Mouse (Mus musculus) midbrain, embryonic 15.5 days (tissue): Measurements from ENCODE around the gene Btbd9. TPM values are rescaled to one million over a fixed set of nuclear protein-coding genes. Genes with fewer than 3 reads are reported as not detected.

Experiments used
- ATAC-seq: fragments of 200-750 bp; cut with Nextera tagmentation; replicated peaks from 2 replicates; pipeline ENCODE4 v1.8.0; 2017; ENCODE audit warnings: moderate TSS enrichment
- H3K27ac ChIP-seq: fragments of 300-500 bp; sonication (generic); 2 replicates; pipeline ENCODE4 v1.5.1; 2015; ENCODE audit warnings: mild to moderate bottlenecking, inconsistent platforms
- H3K27me3 ChIP-seq: fragments of 300-500 bp; sonication (generic); replicated peaks from 2 replicates; pipeline ENCODE4 v1.6.1; 2015; ENCODE audit warnings: inconsistent platforms
- H3K36me3 ChIP-seq: fragments of 300-500 bp; sonication (generic); replicated peaks from 2 replicates; pipeline ENCODE4 v1.6.1; 2015; ENCODE audit warnings: inconsistent platforms
- H3K4me1 ChIP-seq: fragments of 300-500 bp; sonication (generic); 2 replicates; pipeline ENCODE4 v1.6.1; 2015; ENCODE audit warnings: inconsistent platforms
- H3K4me2 ChIP-seq: fragments of 300-500 bp; sonication (generic); 2 replicates; pipeline ENCODE4 v1.6.1; 2015; ENCODE audit warnings: inconsistent platforms, mild to moderate bottlenecking, moderate library complexity
- H3K4me3 ChIP-seq: fragments of 300-500 bp; sonication (generic); 2 replicates; pipeline ENCODE4 v1.5.1; 2015; ENCODE audit warnings: mild to moderate bottlenecking, inconsistent platforms
- H3K9ac ChIP-seq: fragments of 300-500 bp; sonication (generic); 2 replicates; pipeline ENCODE4 v1.6.1; 2015; ENCODE audit warnings: mild to moderate bottlenecking, inconsistent platforms
- H3K9me3 ChIP-seq: fragments of 300-500 bp; sonication (generic); 2 replicates; pipeline ENCODE4 v1.6.1; 2016; ENCODE audit warnings: inconsistent platforms
- WGBS: fragments of 180-500 bp; shearing (Covaris S2); methylation state at CpG from one replicate; pipeline ENCODE4 v1.1.7; 2015; ENCODE audit warnings: mixed read lengths; 5-methylcytosine and 5-hydroxymethylcytosine counted together
- polyA plus RNA-seq: library from polyadenylated mRNA; unstranded; fragments of >200 nt; fragmentation: Nextera tagmentation; extraction: Ambion mirVana; gene quantifications from 2 replicates; pipeline ENCODE4 v1.2.1, GENCODE M21; 2015

Gene Btbd9
- polyA plus RNA-seq, 1 experiment from 2014 or later = 163 TPM

DNA sequence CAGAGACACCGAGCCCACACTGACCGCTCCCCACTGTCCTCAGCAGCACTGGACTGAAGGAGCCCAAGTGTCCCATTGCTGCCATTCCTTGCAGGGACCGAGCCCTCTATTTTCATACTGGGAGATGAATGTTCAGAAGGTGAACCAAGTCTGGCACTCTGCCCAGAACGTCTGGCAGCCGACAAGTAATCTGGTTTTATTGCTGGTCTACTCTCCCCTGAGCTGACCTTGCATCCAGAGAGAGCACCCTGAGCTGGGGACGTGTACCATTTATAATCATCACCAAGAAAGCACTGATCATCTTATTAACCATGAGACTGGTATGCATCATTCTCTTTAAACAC is 77.9 kb downstream of the Btbd9 start:
- Histone ChIP-seq H3K9ac (no peak overlapping the region), H3K4me2 (no peak overlapping the region), H3K9me3 (no peaks in the 10 kb centered on the region), H3K27ac (0 out of 2 replicates have a peak overlapping the region, but pooled peaks have one; percentile 17), H3K4me3 (no peak overlapping the region), H3K4me1 (peaks cover 17% of the 10 kb centered on the region), H3K27me3 (no peaks in the 10 kb centered on the region), H3K36me3 (no peaks in the 10 kb centered on the region)
- no peak; the same call in 1 of the 2 replicates for ATAC-seq
- WGBS = 37% methylated on average over 6 of the region's 6 CpGs

GRCm38 (mm10) chr17:30497525-30498375 is 78.5 kb downstream of the Btbd9 start:
- Histone ChIP-seq H3K4me3 (no peak overlapping the region), H3K27ac (peak overlapping the region; percentile 58), H3K9ac (no peak overlapping the region), H3K4me2 (no peak overlapping the region), H3K36me3 (no peaks in the 10 kb centered on the region), H3K9me3 (no peaks in the 10 kb centered on the region), H3K27me3 (no peaks in the 10 kb centered on the region), H3K4me1 (peaks cover 17% of the 10 kb centered on the region)
- peak; percentile 52; the same call in 1 of the 2 replicates for ATAC-seq
- 23% methylated on average over 11 of the region's 11 CpGs for WGBS

GRCm38 (mm10) chr17:30495567-30495966 is 80.7 kb downstream of the Btbd9 start:
- no peak overlapping the region for H3K4me2 ChIP-seq
- H3K4me3 ChIP-seq = no peak overlapping the region
- 82% methylated on average over 2 of the region's 2 CpGs for WGBS
- no peak for ATAC-seq
- H3K9ac ChIP-seq = no peak overlapping the region
- no peaks in the 10 kb centered on the region for H3K9me3 ChIP-seq
- no peaks in the 10 kb centered on the region for H3K27me3 ChIP-seq
- no peaks in the 10 kb centered on the region for H3K36me3 ChIP-seq
- H3K27ac ChIP-seq = no peak overlapping the region
- H3K4me1 ChIP-seq = peaks cover 19% of the 10 kb centered on the region

GRCm38 (mm10) chr17:30495154-30495553 is 81.1 kb downstream of the Btbd9 start:
- H3K27ac ChIP-seq = no peak overlapping the region
- H3K27me3 ChIP-seq = no peaks in the 10 kb centered on the region
- H3K4me2 ChIP-seq = no peak overlapping the region
- peaks cover 20% of the 10 kb centered on the region for H3K4me1 ChIP-seq
- no peak for ATAC-seq
- H3K9me3 ChIP-seq = no peaks in the 10 kb centered on the region
- H3K4me3 ChIP-seq = no peak overlapping the region
- H3K36me3 ChIP-seq = no peaks in the 10 kb centered on the region
- no peak overlapping the region for H3K9ac ChIP-seq
- WGBS = 74% methylated on average over 2 of the region's 2 CpGs

- Histone ChIP-seq H3K27me3 (no peaks in the 10 kb centered on the region), H3K9ac (no peak overlapping the region), H3K4me2 (no peak overlapping the region), H3K27ac (no peak overlapping the region), H3K36me3 (no peaks in the 10 kb centered on the region), H3K9me3 (no peaks in the 10 kb centered on the region), H3K4me1 (peaks cover 27% of the 10 kb centered on the region), H3K4me3 (no peak overlapping the region)
- WGBS = 91% methylated on average over 6 of the region's 6 CpGs
- no peak for ATAC-seq
Measured at GRCm38 (mm10) chr17:30493481-30493880, 82.8 kb downstream of the Btbd9 start.

DNA sequence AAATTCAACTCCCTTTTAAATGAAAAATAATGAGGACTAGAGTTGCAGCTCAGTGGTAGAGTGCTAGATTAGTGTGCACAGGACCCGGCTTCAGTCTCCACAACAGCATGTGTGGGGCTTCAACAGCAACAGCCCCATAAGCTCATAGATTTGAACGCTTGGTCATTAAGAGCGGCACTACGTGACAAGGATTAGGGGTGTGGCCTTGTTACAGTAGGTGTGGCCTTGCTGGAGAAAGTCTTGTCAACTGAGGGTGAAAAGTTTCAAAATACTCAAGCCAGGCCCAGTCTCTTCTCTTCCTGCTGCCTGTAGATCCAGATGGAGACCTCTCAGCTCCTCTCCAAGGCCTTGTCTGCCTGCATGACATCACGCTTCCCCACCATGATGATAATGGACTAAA is 84.1 kb downstream of the Btbd9 start:
- WGBS = 98% methylated on average over 5 of the region's 5 CpGs
- H3K9ac ChIP-seq = no peak overlapping the region
- no peaks in the 10 kb centered on the region for H3K27me3 ChIP-seq
- H3K4me2 ChIP-seq = no peak overlapping the region
- no peak overlapping the region for H3K27ac ChIP-seq
- H3K9me3 ChIP-seq = no peaks in the 10 kb centered on the region
- H3K36me3 ChIP-seq = no peaks in the 10 kb centered on the region
- ATAC-seq = no peak
- no peak overlapping the region for H3K4me3 ChIP-seq
- H3K4me1 ChIP-seq = peaks cover 15% of the 10 kb centered on the region

DNA sequence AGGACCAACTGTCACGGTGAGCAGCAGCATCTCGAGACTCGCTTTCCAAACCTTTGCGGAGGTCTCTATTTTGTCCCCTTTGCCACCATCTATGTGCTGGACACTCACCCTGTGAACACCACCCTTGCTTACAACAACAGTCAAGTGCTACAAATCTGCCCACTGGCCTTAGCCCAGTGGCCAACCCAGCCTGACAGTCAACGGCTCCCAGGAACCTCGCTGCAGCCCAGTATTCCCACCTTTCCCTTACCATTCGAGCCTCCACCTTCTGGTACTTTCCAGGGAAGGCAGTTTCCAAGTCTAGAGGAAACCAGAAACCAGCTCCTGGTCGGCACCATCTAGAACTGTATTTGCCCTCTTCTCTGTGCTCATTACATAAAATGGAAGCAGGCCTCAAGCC is 84.7 kb downstream of the Btbd9 start:
- WGBS = 95% methylated on average over 8 of the region's 8 CpGs
- no peak overlapping the region for H3K9ac ChIP-seq
- ATAC-seq = no peak
- no peaks in the 10 kb centered on the region for H3K27me3 ChIP-seq
- no peak overlapping the region for H3K4me2 ChIP-seq
- no peaks in the 10 kb centered on the region for H3K9me3 ChIP-seq
- H3K36me3 ChIP-seq = no peaks in the 10 kb centered on the region
- H3K27ac ChIP-seq = no peak overlapping the region
- H3K4me3 ChIP-seq = no peak overlapping the region
- peaks cover 15% of the 10 kb centered on the region for H3K4me1 ChIP-seq

DNA sequence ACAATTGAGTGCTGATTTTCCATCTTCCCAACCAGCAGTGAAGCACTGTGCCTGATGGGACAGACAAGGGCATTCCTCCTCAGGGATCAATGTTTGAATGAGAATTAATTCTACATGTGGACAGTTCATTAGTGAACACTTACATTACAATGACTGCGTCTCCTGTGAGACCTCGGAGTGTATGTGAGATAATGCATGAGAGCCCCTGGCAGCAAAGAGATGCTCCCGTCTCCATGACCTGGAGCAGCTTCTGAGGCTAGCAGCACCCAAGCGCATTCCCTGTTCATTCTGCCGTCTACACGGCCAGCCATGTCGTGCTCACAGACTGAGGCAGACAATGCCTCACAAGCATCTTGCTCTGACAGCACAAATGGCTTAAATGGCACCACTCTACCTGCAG is 85.7 kb downstream of the Btbd9 start:
- Histone ChIP-seq H3K9ac (no peak overlapping the region), H3K9me3 (no peaks in the 10 kb centered on the region), H3K27me3 (no peaks in the 10 kb centered on the region), H3K4me2 (no peak overlapping the region), H3K27ac (no peak overlapping the region), H3K4me1 (peaks cover 15% of the 10 kb centered on the region), H3K4me3 (no peak overlapping the region), H3K36me3 (no peaks in the 10 kb centered on the region)
- ATAC-seq = no peak
- 48% methylated on average over 7 of the region's 7 CpGs for WGBS

DNA sequence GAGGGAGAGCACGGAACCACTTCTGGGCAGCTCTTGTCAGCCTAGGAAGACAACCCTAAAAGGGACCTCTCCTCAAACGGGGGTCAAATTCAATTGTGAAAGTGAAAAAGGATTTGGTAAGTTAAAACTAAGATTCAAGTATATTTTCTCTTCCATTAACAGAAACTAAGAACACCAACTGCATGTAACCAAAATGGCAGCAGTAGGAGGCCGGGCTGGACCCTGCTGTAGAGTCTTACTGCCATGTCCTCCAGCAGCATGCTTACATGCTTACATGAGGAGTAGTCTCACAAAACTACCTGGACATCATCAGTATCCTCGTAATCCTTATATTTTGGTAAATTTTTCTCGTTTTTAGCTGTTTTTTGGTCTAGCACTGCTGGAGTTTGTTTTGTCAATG is 86.2 kb downstream of the Btbd9 start:
- Histone ChIP-seq H3K4me2 (no peak overlapping the region), H3K4me1 (peaks cover 15% of the 10 kb centered on the region), H3K27ac (0 out of 2 replicates have a peak overlapping the region, but pooled peaks have one; percentile 41), H3K9ac (no peak overlapping the region), H3K9me3 (no peaks in the 10 kb centered on the region), H3K4me3 (no peak overlapping the region), H3K27me3 (no peaks in the 10 kb centered on the region), H3K36me3 (no peaks in the 10 kb centered on the region)
- 79% methylated on average over 5 of the region's 5 CpGs for WGBS
- no peak for ATAC-seq

- ATAC-seq = no peak
- WGBS = 11% methylated on average over 7 of the region's 7 CpGs
- H3K27ac ChIP-seq = 0 out of 2 replicates have a peak overlapping the region, but pooled peaks have one; percentile 41
Measured at GRCm38 (mm10) chr17:30489629-30490028, 86.7 kb downstream of the Btbd9 start.

DNA sequence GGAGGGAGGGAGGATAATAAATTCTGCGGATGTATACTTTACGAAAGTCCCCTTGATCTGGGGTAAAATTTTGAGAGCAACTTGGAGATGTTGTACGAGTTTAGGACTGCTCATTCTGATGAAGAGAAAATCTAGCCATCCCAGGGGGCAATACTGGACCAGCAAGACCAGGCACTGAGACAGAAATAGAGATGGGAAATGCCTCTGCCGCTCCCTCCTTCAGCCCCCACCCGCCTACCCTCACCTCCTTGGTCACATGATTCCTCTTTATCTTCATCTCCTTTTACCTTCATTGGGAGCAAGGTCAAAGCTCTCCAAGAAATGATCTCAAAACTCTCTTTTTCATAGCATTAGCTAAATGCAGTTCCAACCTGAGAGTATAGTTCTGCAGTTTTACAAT is 88.6 kb downstream of the Btbd9 start:
- Histone ChIP-seq H3K4me2 (no peak overlapping the region), H3K4me3 (no peak overlapping the region), H3K9ac (no peak overlapping the region), H3K27me3 (no peaks in the 10 kb centered on the region), H3K9me3 (no peaks in the 10 kb centered on the region), H3K4me1 (peaks cover 11% of the 10 kb centered on the region), H3K36me3 (no peaks in the 10 kb centered on the region), H3K27ac (no peak overlapping the region)
- WGBS = 93% methylated on average over 5 of the region's 5 CpGs
- no peak for ATAC-seq

More at GRCm38 (mm10) chr17:30489629-30490028, 86.7 kb downstream of the Btbd9 start:
- H3K27me3 ChIP-seq = no peaks in the 10 kb centered on the region
- peaks cover 12% of the 10 kb centered on the region for H3K4me1 ChIP-seq
- no peak overlapping the region for H3K4me3 ChIP-seq
- H3K9ac ChIP-seq = no peak overlapping the region
- H3K9me3 ChIP-seq = no peaks in the 10 kb centered on the region
- no peak overlapping the region for H3K4me2 ChIP-seq
- no peaks in the 10 kb centered on the region for H3K36me3 ChIP-seq

DNA sequence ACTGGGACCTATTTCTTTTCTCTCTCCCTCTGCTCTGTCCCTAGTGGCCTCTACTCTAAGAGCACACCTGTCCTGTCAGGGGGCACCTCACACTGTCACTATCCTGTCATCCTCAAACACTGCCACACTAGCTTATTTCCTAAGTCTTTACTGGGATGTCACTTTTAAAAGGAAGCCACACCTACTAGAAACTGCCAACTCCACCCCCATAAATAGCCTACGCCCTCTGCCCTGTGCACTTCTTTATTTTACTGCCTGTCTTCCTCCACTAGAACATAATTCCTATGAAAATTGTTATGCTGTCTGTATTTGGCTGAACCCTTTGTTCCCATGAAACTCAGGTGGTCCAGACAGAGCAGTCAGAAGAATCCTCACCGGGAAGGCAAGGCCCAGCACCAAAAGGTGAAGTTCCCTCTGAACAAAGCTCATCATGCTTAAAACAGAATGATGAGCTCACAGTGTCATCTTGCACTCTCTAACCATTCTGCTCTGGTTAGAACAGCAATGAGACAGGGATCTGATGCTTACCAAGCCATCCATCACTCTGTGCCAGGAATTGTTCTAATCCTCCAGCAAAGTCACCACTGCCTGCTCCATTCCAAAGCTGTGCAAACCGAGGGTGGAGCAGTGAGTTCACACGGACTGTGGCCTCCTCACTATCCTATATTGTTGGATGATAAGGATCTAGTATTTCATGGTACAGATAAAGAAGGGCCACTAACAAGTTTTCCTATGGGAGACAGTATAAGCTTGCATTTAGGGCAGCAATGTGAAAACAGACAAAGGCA is 91.0 kb downstream of the Btbd9 start:
- H3K27me3 ChIP-seq = no peaks in the 10 kb centered on the region
- 86% methylated on average over 4 of the region's 4 CpGs for WGBS
- no peak overlapping the region for H3K4me3 ChIP-seq
- H3K4me2 ChIP-seq = no peak overlapping the region
- peaks cover 8% of the 10 kb centered on the region for H3K4me1 ChIP-seq
- H3K36me3 ChIP-seq = no peaks in the 10 kb centered on the region
- no peak for ATAC-seq
- no peak overlapping the region for H3K27ac ChIP-seq
- H3K9me3 ChIP-seq = no peaks in the 10 kb centered on the region
- no peak overlapping the region for H3K9ac ChIP-seq
